In the genomic region with DNA sequence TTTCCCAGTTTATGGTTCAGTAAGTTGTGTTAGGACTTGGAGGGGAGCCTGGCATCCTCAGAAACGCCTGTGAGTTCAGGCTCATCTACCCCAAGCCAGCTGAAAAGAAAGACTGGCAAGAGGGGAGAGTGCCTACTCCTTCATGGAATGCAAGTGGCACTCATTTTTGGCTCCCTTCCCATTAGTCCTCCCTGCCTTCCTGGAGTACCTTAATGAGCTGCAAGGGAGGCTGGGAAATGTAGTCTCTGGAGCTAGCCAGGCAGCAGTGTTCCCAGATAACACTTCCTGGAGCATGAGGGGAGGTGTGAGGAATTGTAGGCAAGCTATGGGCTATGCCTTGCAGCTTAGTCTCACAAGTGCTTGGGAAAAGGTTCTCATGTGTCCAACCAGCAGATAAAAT, we compare ENCODE assay signal across 10 mouse cellular contexts.
DNase-seq lines count a peak whose midpoint lies in the region; ATAC-seq and TF ChIP-seq lines count a peak whose summit lies in the region.
"Had no signal": no experiment of that assay in that cellular context is flagged by ENCODE, and none has a peak within 500 bp of the region (broad histone marks: within the 10 kb centered on the region; RNA-seq: fewer than 3 reads in every experiment).

No protein-coding gene starts in this region.

- peaks cover 4% of the 10 kb centered on the region; the same call in 1 of the 2 replicates for H3K4me1 ChIP-seq in cerebellum, adult 2 months (ENCODE audit: control insufficient read depth, insufficient read depth, low read length)
- no peaks in the 10 kb centered on the region for H3K4me1 ChIP-seq in kidney, embryonic 14.5 days (ENCODE audit: control insufficient read depth, insufficient read depth, low read length)
- no peaks in the 10 kb centered on the region for H3K4me1 ChIP-seq in hindbrain, embryonic 14.5 days (replicated peaks; ENCODE audit: control insufficient read depth, insufficient read depth, low read length)
- H3K4me1 ChIP-seq: intestine, embryonic 15.5 days had no signal

- no peaks in the 10 kb centered on the region for H3K9me3 ChIP-seq in kidney, embryonic 14.5 days (ENCODE audit: control insufficient read depth, low read length)
- H3K9me3 ChIP-seq in hindbrain, embryonic 14.5 days (ENCODE audit: control insufficient read depth, low read length): no peaks in the 10 kb centered on the region
- H3K9me3 ChIP-seq: intestine, embryonic 15.5 days had no signal

- TF ChIP-seq POLR2A in cerebellum, adult 2 months (IDR thresholded peaks at IDR 0.05; ENCODE audit: borderline replicate concordance, insufficient read depth, low read length): no peak

- 13% methylated on average over 1 of the region's 1 CpGs for WGBS in cerebellum, adult 2 months
- 70% methylated on average over 1 of the region's 1 CpGs for WGBS in kidney, embryonic 14.5 days
- WGBS in hindbrain, embryonic 14.5 days: 70% methylated on average over 1 of the region's 1 CpGs

- DNase-seq in cerebellum, adult 2 months: peak; percentile 12 to 45
- DNase-seq in cerebellum, postnatal 4 days (ENCODE audit: low spot score in 2 of 2): no peak
- peak; percentile 36 for DNase-seq in kidney, postnatal 14 days
- peak; percentile 74 for DNase-seq in hindbrain, embryonic 14.5 days (ENCODE audit: low spot score)
- DNase-seq in lung, postnatal 4 days: peak; percentile 67 to 73
- DNase-seq in natural killer cell, adult 2 months (ENCODE audit: low spot score in 2 of 2): no peak
- no peak for DNase-seq in heart, postnatal 36 days

- no peak overlapping the region for H3K27ac ChIP-seq in cerebellum, adult 2 months (ENCODE audit: insufficient read depth, low read length)
- H3K27ac ChIP-seq in kidney, embryonic 14.5 days (ENCODE audit: low read depth, low read length): no peak overlapping the region
- no peak overlapping the region for H3K27ac ChIP-seq in hindbrain, embryonic 14.5 days
- H3K27ac ChIP-seq: heart, adult 2 months; intestine, embryonic 15.5 days had no signal

- no peak overlapping the region for H3K4me2 ChIP-seq in kidney, embryonic 14.5 days (replicated peaks; ENCODE audit: low read depth, low read length)
- H3K4me2 ChIP-seq in hindbrain, embryonic 14.5 days (replicated peaks): no peak overlapping the region
- H3K4me2 ChIP-seq: intestine, embryonic 15.5 days had no signal

- H3K27me3 ChIP-seq in cerebellum, adult 2 months (ENCODE audit: control insufficient read depth, insufficient read depth, low read length): no peaks in the 10 kb centered on the region
- H3K27me3 ChIP-seq in kidney, embryonic 14.5 days (ENCODE audit: control insufficient read depth, insufficient read depth, low read length): no peaks in the 10 kb centered on the region
- no peaks in the 10 kb centered on the region for H3K27me3 ChIP-seq in hindbrain, embryonic 14.5 days (ENCODE audit: control insufficient read depth, insufficient read depth, low read length)
- H3K27me3 ChIP-seq: intestine, embryonic 15.5 days had no signal

- H3K4me3 ChIP-seq in cerebellum, adult 2 months (replicated peaks; ENCODE audit: insufficient read depth, low read depth, low read length): no peak overlapping the region
- H3K4me3 ChIP-seq in kidney, embryonic 14.5 days (ENCODE audit: low read length): no peak overlapping the region
- no peak overlapping the region for H3K4me3 ChIP-seq in hindbrain, embryonic 14.5 days (replicated peaks; ENCODE audit: low read length)
- H3K4me3 ChIP-seq: heart, adult 2 months; intestine, embryonic 15.5 days had no signal

- no peak overlapping the region for H3K9ac ChIP-seq in kidney, embryonic 14.5 days (ENCODE audit: low read depth, low read length)
- H3K9ac ChIP-seq in hindbrain, embryonic 14.5 days: no peak overlapping the region
- H3K9ac ChIP-seq: intestine, embryonic 15.5 days had no signal

- H3K36me3 ChIP-seq in kidney, embryonic 14.5 days (ENCODE audit: control insufficient read depth, insufficient read depth, low read length): no peaks in the 10 kb centered on the region
- H3K36me3 ChIP-seq in hindbrain, embryonic 14.5 days (replicated peaks; ENCODE audit: control insufficient read depth, insufficient read depth): no peaks in the 10 kb centered on the region
- H3K36me3 ChIP-seq: intestine, embryonic 15.5 days had no signal

- no peak for ATAC-seq in kidney, embryonic 14.5 days (ENCODE audit: low FRiP score, low TSS enrichment)
- peak; percentile 46; the same call in 1 of the 2 replicates for ATAC-seq in hindbrain, embryonic 14.5 days (ENCODE audit: low FRiP score)
- ATAC-seq: intestine, embryonic 15.5 days had no signal

- intact Hi-C loops in heart, postnatal 36 days (cut with DNase I): no loop called here

- no peak for TF ChIP-seq CTCF in cerebellum, adult 2 months (IDR thresholded peaks at IDR 0.05; ENCODE audit: borderline replicate concordance, insufficient read depth, low read depth, low read length)

Comparison
In these comparisons a context has a peak if more than half of its experiments do, and no peak if none do; other contexts are left out.
1. DNase-seq: peak in cerebellum, adult 2 months (2 of 2), kidney, postnatal 14 days (single experiment), hindbrain, embryonic 14.5 days (single experiment) and lung, postnatal 4 days (2 of 2); none in cerebellum, postnatal 4 days (0 of 2), natural killer cell, adult 2 months (0 of 2) and heart, postnatal 36 days (0 of 2).